Mouse (Mus musculus): ENCODE measurements around the gene Chst8. TPM values are rescaled to one million over a fixed set of nuclear protein-coding genes. Genes with fewer than 3 reads are reported as not detected.

The Chst8 gene
- polyA plus RNA-seq, 1 experiment from 2014 or later, result 0.91 TPM

- Histone ChIP-seq H3K36me3 (no peaks in the 10 kb centered on the region), H3K4me1 (peaks cover 14% of the 10 kb centered on the region), H3K9ac (no peak overlapping the region), H3K27ac (replicated peaks) (no peak overlapping the region), H3K4me2 (no peak overlapping the region), H3K27me3 (replicated peaks) (peaks cover 25% of the 10 kb centered on the region; the same call in 1 of the 2 replicates), H3K9me3 (no peaks in the 10 kb centered on the region), H3K4me3 (no peak overlapping the region)
- no peak for ATAC-seq (ENCODE audit: extremely low read depth, insufficient number of reproducible peaks, low FRiP score, low TSS enrichment)
- WGBS, result 61% methylated on average over 13 of the region's 13 CpGs
These were observed 12.5 kb downstream of the Chst8 start for GRCm38 (mm10) chr7:34799950-34800511.

DNA sequence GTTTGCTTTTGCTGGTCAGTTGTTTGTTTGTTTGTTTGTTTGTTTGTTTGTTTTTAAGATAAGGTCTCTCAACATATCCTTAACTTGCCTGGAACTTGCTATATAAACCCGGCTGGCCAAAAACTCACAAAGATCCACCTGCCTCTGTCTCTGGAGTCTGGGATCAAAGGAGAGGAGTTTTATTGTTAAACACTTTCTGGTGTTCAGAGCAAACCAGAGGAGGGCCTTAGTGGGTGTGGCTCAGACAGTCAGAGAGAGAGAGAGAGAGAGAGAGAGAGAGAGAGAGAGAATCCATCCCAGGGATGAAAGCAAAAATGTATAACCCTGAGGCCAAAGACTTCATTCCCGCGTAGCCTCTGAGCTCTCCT is 13.1 kb downstream of the Chst8 start:
- H3K9ac ChIP-seq, result no peak overlapping the region
- no peaks in the 10 kb centered on the region for H3K36me3 ChIP-seq
- H3K27me3 ChIP-seq (replicated peaks), result peaks cover 31% of the 10 kb centered on the region
- no peak overlapping the region for H3K27ac ChIP-seq (replicated peaks)
- no peaks in the 10 kb centered on the region for H3K9me3 ChIP-seq
- no peak overlapping the region for H3K4me3 ChIP-seq
- H3K4me2 ChIP-seq, result no peak overlapping the region
- H3K4me1 ChIP-seq, result peaks cover 14% of the 10 kb centered on the region
- 35% methylated on average over 3 of the region's 3 CpGs for WGBS
- no peak for ATAC-seq (ENCODE audit: extremely low read depth, insufficient number of reproducible peaks, low FRiP score, low TSS enrichment)

DNA sequence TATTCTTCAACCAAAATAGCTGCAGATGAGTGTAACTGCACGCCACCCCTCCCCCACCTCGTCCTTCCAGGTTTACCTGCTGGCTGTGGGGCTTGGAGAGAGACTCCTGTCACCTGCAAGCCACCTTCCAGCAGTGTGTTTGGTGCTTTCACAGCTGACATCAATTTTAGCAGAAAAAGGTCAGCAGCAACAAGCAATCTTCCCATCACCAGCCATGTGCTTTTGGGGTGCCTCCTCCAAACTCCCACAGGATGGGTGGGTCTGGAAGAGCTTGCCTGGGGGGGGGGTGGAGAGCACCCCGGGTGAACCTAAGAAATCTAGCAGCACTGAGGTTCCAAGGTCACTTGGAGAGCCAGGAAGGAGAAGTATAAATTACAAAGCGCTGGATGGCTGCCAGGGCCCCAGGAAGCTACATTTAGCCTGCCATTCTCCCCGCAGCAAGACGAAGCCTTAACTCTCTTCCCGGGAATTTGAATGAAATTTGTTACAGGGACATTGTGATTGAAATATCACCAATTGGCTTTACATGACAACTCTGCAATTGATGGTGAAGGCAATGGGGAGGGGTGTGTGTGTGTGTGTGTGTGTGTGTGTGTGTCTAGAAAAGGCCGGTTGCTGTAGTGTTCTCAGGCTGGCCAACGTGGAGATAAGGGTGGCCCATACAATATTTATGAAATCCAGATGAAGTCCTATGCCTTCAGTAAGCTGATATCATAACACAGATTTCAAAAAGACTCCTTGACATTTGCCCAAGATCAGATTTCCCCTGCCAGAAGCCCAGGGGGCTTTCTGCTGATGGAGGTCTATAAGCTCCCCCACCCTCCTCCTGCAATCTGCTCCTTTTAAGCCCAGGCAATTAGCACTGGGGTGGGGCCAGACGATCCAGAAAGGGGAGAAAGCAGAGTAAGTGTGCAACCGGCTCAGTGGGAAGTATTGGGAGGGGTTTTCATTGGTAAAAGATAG is 13.8 kb downstream of the Chst8 start:
- Histone ChIP-seq H3K9ac (peak overlapping the region; percentile 25; the same call in 1 of the 2 replicates), H3K4me2 (peak overlapping the region; percentile 54), H3K4me1 (peaks cover 14% of the 10 kb centered on the region), H3K27me3 (replicated peaks) (peaks cover 36% of the 10 kb centered on the region), H3K36me3 (no peaks in the 10 kb centered on the region), H3K27ac (replicated peaks) (no peak overlapping the region), H3K9me3 (no peaks in the 10 kb centered on the region), H3K4me3 (peak overlapping the region; percentile 6; the same call in 1 of the 2 replicates)
- WGBS, result 7% methylated on average over 11 of the region's 11 CpGs
- no peak for ATAC-seq (ENCODE audit: extremely low read depth, insufficient number of reproducible peaks, low FRiP score, low TSS enrichment)

- peaks cover 14% of the 10 kb centered on the region for H3K4me1 ChIP-seq
- 7% methylated on average over 12 of the region's 12 CpGs for WGBS
- H3K27ac ChIP-seq (replicated peaks), result no peak overlapping the region
- no peak overlapping the region for H3K9ac ChIP-seq
- peak overlapping the region; percentile 6; the same call in 1 of the 2 replicates for H3K4me3 ChIP-seq
- ATAC-seq (ENCODE audit: extremely low read depth, insufficient number of reproducible peaks, low FRiP score, low TSS enrichment), result no peak
- no peaks in the 10 kb centered on the region for H3K36me3 ChIP-seq
- peaks cover 36% of the 10 kb centered on the region for H3K27me3 ChIP-seq (replicated peaks)
- H3K9me3 ChIP-seq, result no peaks in the 10 kb centered on the region
- H3K4me2 ChIP-seq, result peak overlapping the region; percentile 54
These were observed 14.5 kb downstream of the Chst8 start for GRCm38 (mm10) chr7:34798039-34798438.

DNA sequence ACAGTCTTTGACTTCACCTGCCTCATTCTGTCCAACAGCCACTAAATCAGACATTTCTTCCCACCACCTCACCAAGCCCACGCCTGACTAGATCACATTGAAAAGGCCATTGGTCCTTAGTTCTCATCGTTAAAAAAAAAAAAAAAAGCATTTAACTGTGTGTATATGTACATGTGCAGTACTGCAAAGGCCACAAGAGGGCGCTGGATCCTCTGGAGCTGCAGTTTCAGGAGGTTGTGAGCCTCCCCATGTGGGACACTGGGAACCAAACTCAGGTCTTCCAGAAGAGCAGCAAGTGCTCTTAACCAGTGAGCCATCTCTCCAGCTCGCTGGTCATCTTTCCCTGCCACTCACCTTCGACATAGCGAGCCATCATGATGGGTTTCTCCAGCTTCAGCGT is 22.1 kb downstream of the Chst8 start:
- H3K9ac ChIP-seq, result no peak overlapping the region
- H3K4me1 ChIP-seq, result no peaks in the 10 kb centered on the region
- peaks cover 15% of the 10 kb centered on the region for H3K27me3 ChIP-seq (replicated peaks)
- WGBS, result 71% methylated on average over 7 of the region's 7 CpGs
- H3K4me3 ChIP-seq, result no peak overlapping the region
- no peak for ATAC-seq (ENCODE audit: extremely low read depth, insufficient number of reproducible peaks, low FRiP score, low TSS enrichment)
- no peaks in the 10 kb centered on the region for H3K36me3 ChIP-seq
- no peak overlapping the region for H3K4me2 ChIP-seq
- H3K27ac ChIP-seq (replicated peaks), result no peak overlapping the region
- peaks cover 3% of the 10 kb centered on the region; the same call in 1 of the 2 replicates for H3K9me3 ChIP-seq

DNA sequence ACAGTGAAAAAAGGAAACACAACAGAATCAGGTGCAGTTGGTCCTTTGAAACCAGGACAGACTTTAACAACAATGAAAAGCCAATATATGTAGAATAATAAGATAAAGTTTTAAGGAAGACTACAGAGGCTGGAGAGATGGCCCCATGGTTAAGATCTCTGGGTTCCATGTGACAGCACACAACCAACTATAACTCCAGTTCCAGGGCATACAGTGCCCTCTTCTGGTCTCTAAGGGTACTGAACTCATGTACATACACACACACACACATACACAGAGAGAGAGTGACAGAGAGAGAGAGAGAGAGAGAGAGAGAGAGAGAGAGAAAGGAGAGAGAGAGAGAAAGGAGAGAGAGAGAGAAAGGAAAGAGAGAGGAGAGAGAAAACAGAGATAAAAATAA is 25.3 kb downstream of the Chst8 start:
- no peak overlapping the region for H3K4me3 ChIP-seq
- peaks cover 12% of the 10 kb centered on the region for H3K4me1 ChIP-seq
- peaks cover 3% of the 10 kb centered on the region; the same call in 1 of the 2 replicates for H3K9me3 ChIP-seq
- no peak overlapping the region for H3K9ac ChIP-seq
- H3K27ac ChIP-seq (replicated peaks), result no peak overlapping the region
- H3K4me2 ChIP-seq, result no peak overlapping the region
- no peaks in the 10 kb centered on the region for H3K27me3 ChIP-seq (replicated peaks)
- no peaks in the 10 kb centered on the region for H3K36me3 ChIP-seq
- ATAC-seq (ENCODE audit: extremely low read depth, insufficient number of reproducible peaks, low FRiP score, low TSS enrichment), result no peak

- 42% methylated on average over 6 of the region's 6 CpGs for WGBS
- H3K36me3 ChIP-seq, result no peaks in the 10 kb centered on the region
- ATAC-seq (ENCODE audit: extremely low read depth, insufficient number of reproducible peaks, low FRiP score, low TSS enrichment), result no peak
- H3K4me2 ChIP-seq, result no peak overlapping the region
- H3K27ac ChIP-seq (replicated peaks), result no peak overlapping the region
- H3K9ac ChIP-seq, result no peak overlapping the region
- peaks cover 15% of the 10 kb centered on the region for H3K9me3 ChIP-seq
- H3K4me3 ChIP-seq, result no peak overlapping the region
- peaks cover 12% of the 10 kb centered on the region for H3K4me1 ChIP-seq
- H3K27me3 ChIP-seq (replicated peaks), result no peaks in the 10 kb centered on the region
These were observed 27.5 kb downstream of the Chst8 start for GRCm38 (mm10) chr7:34785052-34785451.

DNA sequence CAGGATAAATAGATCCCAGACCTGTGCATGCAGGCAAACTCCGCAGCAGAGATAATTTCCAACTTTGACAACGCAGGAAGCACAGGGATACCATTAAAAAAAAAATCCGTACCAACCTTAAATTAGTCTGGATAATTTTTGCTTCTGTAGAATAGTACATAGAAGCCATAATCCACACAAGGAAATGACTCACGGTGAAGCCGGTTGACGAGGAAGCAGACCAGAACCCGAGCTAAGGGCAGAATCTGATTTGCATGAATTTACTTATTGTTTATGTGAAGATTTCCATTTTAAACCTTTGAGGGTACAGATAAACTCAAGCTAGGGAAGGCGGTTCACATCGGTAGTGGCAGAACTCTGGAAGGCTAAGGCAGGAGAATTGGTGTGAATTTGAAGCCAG is 28.0 kb downstream of the Chst8 start:
- H3K4me1 ChIP-seq, result peaks cover 12% of the 10 kb centered on the region
- H3K9me3 ChIP-seq, result peaks cover 15% of the 10 kb centered on the region
- H3K27me3 ChIP-seq (replicated peaks), result no peaks in the 10 kb centered on the region
- no peak overlapping the region for H3K9ac ChIP-seq
- ATAC-seq (ENCODE audit: extremely low read depth, insufficient number of reproducible peaks, low FRiP score, low TSS enrichment), result no peak
- no peak overlapping the region for H3K4me2 ChIP-seq
- no peaks in the 10 kb centered on the region for H3K36me3 ChIP-seq
- H3K27ac ChIP-seq (replicated peaks), result no peak overlapping the region
- WGBS, result 47% methylated on average over 9 of the region's 9 CpGs
- H3K4me3 ChIP-seq, result no peak overlapping the region

DNA sequence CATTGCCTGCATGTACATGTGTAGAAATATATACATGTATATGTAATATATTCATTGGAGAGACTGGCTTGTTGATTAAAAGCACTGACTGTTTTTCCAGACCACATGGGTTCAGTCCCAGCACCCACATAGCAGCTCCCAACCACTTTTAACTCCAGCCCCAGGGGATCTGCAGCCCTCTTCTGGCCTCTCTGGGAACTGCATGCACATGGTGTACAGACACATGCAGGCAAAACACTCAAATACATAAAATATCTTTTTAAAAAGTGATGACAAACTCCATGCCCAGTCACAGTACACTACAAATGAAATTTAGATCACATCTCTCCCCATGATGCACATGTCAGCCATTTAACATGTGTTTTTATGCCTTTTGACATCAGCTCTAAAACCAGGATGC is 30.5 kb downstream of the Chst8 start:
- H3K27me3 ChIP-seq (replicated peaks), result peaks cover 12% of the 10 kb centered on the region; the same call in 1 of the 2 replicates

GRCm38 (mm10) chr7:34781217-34781616 is 31.3 kb downstream of the Chst8 start:
- ATAC-seq (ENCODE audit: extremely low read depth, insufficient number of reproducible peaks, low FRiP score, low TSS enrichment), result no peak
- H3K4me1 ChIP-seq, result peaks cover 12% of the 10 kb centered on the region
- H3K27me3 ChIP-seq (replicated peaks), result peaks cover 12% of the 10 kb centered on the region; the same call in 1 of the 2 replicates
- peaks cover 12% of the 10 kb centered on the region for H3K9me3 ChIP-seq
- no peak overlapping the region for H3K4me2 ChIP-seq
- H3K27ac ChIP-seq (replicated peaks), result no peak overlapping the region
- H3K9ac ChIP-seq, result no peak overlapping the region
- no peak overlapping the region for H3K4me3 ChIP-seq
- WGBS, result 90% methylated on average over 2 of the region's 2 CpGs
- H3K36me3 ChIP-seq, result no peaks in the 10 kb centered on the region

More for the DNA sequence above, 30.5 kb downstream of the Chst8 start:
- Histone ChIP-seq H3K9ac (no peak overlapping the region), H3K27ac (replicated peaks) (no peak overlapping the region), H3K4me2 (no peak overlapping the region), H3K4me1 (peaks cover 12% of the 10 kb centered on the region), H3K9me3 (peaks cover 13% of the 10 kb centered on the region), H3K4me3 (no peak overlapping the region), H3K36me3 (no peaks in the 10 kb centered on the region)
- no peak for ATAC-seq (ENCODE audit: extremely low read depth, insufficient number of reproducible peaks, low FRiP score, low TSS enrichment)

GRCm38 (mm10) chr7:34778426-34778825 is 34.1 kb downstream of the Chst8 start:
- WGBS, result 33% methylated on average over 9 of the region's 9 CpGs

More at GRCm38 (mm10) chr7:34778426-34778825, 34.1 kb downstream of the Chst8 start:
- no peak overlapping the region for H3K4me2 ChIP-seq
- no peak overlapping the region for H3K27ac ChIP-seq (replicated peaks)
- no peak for ATAC-seq (ENCODE audit: extremely low read depth, insufficient number of reproducible peaks, low FRiP score, low TSS enrichment)
- H3K27me3 ChIP-seq (replicated peaks), result peaks cover 12% of the 10 kb centered on the region; the same call in 1 of the 2 replicates
- no peak overlapping the region for H3K9ac ChIP-seq
- H3K9me3 ChIP-seq, result peaks cover 12% of the 10 kb centered on the region
- H3K36me3 ChIP-seq, result no peaks in the 10 kb centered on the region
- peaks cover 9% of the 10 kb centered on the region for H3K4me1 ChIP-seq
- no peak overlapping the region for H3K4me3 ChIP-seq
